Comparison of ENCODE assay signal across 8 mouse cellular contexts in the genomic region with DNA sequence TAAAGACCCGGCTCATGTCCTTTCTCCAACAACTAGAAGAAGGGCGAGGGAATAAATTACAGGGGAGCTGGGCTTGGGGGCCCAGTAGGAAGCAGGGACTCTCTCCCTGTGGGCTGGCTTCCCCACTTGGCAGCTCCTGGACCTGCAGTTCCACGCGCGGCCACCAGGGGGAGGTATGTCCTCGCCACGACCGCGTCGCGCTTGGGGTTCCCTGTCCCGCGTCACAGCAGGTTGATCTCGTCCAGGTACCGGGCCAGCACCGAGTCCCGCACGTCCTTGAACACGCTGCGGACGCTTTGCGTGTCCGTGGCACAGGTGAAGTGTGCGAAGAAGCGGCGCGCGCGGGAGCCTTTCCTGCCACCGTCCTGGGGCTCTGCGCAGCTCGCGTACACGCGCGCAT. TPM values are rescaled to one million over a fixed set of nuclear protein-coding genes. Genes with fewer than 3 reads are reported as not detected.
DNase-seq lines count a peak whose midpoint lies in the region; ATAC-seq and TF ChIP-seq lines count a peak whose summit lies in the region.

No protein-coding gene starts in this region.

- peak overlapping the region; percentile 39 for H3K9ac ChIP-seq in ES-Bruce4 (ENCODE audit: low read depth, poor library complexity, severe bottlenecking)
- peak overlapping the region; percentile 50 for H3K9ac ChIP-seq in forebrain, embryonic 14.5 days (ENCODE audit: low read length)
- H3K9ac ChIP-seq in lung, embryonic 14.5 days: peak overlapping the region; percentile 43; the same call in 1 of the 2 replicates

- 7% methylated on average over 36 of the region's 36 CpGs for WGBS in forebrain, embryonic 14.5 days
- whole genome bisulfite sequencing in lung, embryonic 14.5 days: 9% methylated on average over 36 of the region's 36 CpGs
- WGBS in thymus, adult 2 months: 25% methylated on average over 36 of the region's 36 CpGs

- H3K36me3 ChIP-seq in ES-Bruce4 (ENCODE audit: control insufficient read depth, insufficient read depth, low read length, poor library complexity, severe bottlenecking): no peaks in the 10 kb centered on the region; the same call in 1 of the 2 replicates
- no peaks in the 10 kb centered on the region for H3K36me3 ChIP-seq in forebrain, embryonic 14.5 days (ENCODE audit: control insufficient read depth, insufficient read depth, low read length)
- no peaks in the 10 kb centered on the region for H3K36me3 ChIP-seq in lung, embryonic 14.5 days (ENCODE audit: insufficient read depth)
- H3K36me3 ChIP-seq in thymus, adult 2 months (ENCODE audit: control insufficient read depth, insufficient read depth, low read length): no peaks in the 10 kb centered on the region

- peak; percentile 75 for ATAC-seq in forebrain, embryonic 14.5 days
- peak; percentile 39; the same call in 1 of the 2 replicates for ATAC-seq in lung, embryonic 14.5 days (ENCODE audit: insufficient read depth)

- peak; percentile 95 for TF ChIP-seq CTCF in ES-Bruce4 (IDR thresholded peaks at IDR 0.05; ENCODE audit: low read depth, low read length)
- peak; percentile 100 for TF ChIP-seq CTCF in lung, embryonic 14.5 days (IDR thresholded peaks at IDR 0.05; ENCODE audit: low read depth)
- peak; percentile 99 for TF ChIP-seq CTCF in thymus, adult 2 months (IDR thresholded peaks at IDR 0.05; ENCODE audit: borderline replicate concordance, control insufficient read depth, extremely low read depth, insufficient read depth, low read length, poor library complexity)

- H3K27me3 ChIP-seq in ES-Bruce4 (ENCODE audit: control insufficient read depth, insufficient read depth, low read length, poor library complexity, severe bottlenecking): no peaks in the 10 kb centered on the region
- peaks cover 7% of the 10 kb centered on the region; the same call in 1 of the 2 replicates for H3K27me3 ChIP-seq in forebrain, embryonic 14.5 days (replicated peaks; ENCODE audit: control insufficient read depth, insufficient read depth, low read length)
- no peaks in the 10 kb centered on the region for H3K27me3 ChIP-seq in lung, embryonic 14.5 days (ENCODE audit: insufficient read depth, low read length)
- no peaks in the 10 kb centered on the region for H3K27me3 ChIP-seq in thymus, adult 2 months (ENCODE audit: control insufficient read depth, insufficient read depth, low read length)

- no peak overlapping the region for H3K27ac ChIP-seq in ES-Bruce4 (ENCODE audit: insufficient read depth, low read length)
- H3K27ac ChIP-seq in forebrain, embryonic 14.5 days (ENCODE audit: low read depth, low read length): no peak overlapping the region
- no peak overlapping the region for H3K27ac ChIP-seq in lung, embryonic 14.5 days (ENCODE audit: low read depth)
- H3K27ac ChIP-seq in thymus, adult 2 months (ENCODE audit: control insufficient read depth, insufficient read depth, low read length): no peak overlapping the region

- peak; percentile 91 for DNase-seq in cerebellum, adult 11 months
- peak; percentile 79 for DNase-seq in forebrain, embryonic 14.5 days (ENCODE audit: low spot score)
- DNase-seq in heart, postnatal 25 days (ENCODE audit: low spot score): peak; percentile 62
- DNase-seq in layer of hippocampus, adult 18-20 months (ENCODE audit: low spot score in 2 of 2): peak; percentile 79 to 94
- peak; percentile 87 for DNase-seq in lung, embryonic 14.5 days
- DNase-seq in ovary, adult 18-20 months (ENCODE audit: low spot score): peak; percentile 55
- peak; percentile 93 for DNase-seq in thymus, adult 2 months

- TF ChIP-seq POLR2A in ES-Bruce4 (IDR thresholded peaks at IDR 0.05; ENCODE audit: insufficient read depth, low read length): no peak
- TF ChIP-seq POLR2A in thymus, adult 2 months (IDR thresholded peaks at IDR 0.05; ENCODE audit: control insufficient read depth, extremely low read depth, insufficient read depth, low read length, poor library complexity): no peak

- peak overlapping the region; percentile 56 for H3K4me3 ChIP-seq in ES-Bruce4 (ENCODE audit: low read depth, low read length)
- peak overlapping the region; percentile 32 for H3K4me3 ChIP-seq in forebrain, embryonic 14.5 days (ENCODE audit: low read depth, low read length)
- peak overlapping the region; percentile 33 for H3K4me3 ChIP-seq in lung, embryonic 14.5 days (ENCODE audit: low read depth, low read length)
- H3K4me3 ChIP-seq in thymus, adult 2 months (ENCODE audit: control insufficient read depth, insufficient read depth, low read length): no peak overlapping the region

- H3K4me2 ChIP-seq in forebrain, embryonic 14.5 days (ENCODE audit: low read length): peak overlapping the region; percentile 67
- H3K4me2 ChIP-seq in lung, embryonic 14.5 days: peak overlapping the region; percentile 64

- H3K9me3 ChIP-seq in ES-Bruce4 (replicated peaks; ENCODE audit: control insufficient read depth, insufficient read depth, low read length, poor library complexity, severe bottlenecking): no peaks in the 10 kb centered on the region
- H3K9me3 ChIP-seq in forebrain, embryonic 14.5 days (replicated peaks; ENCODE audit: control insufficient read depth, low read length): no peaks in the 10 kb centered on the region
- no peaks in the 10 kb centered on the region for H3K9me3 ChIP-seq in lung, embryonic 14.5 days (ENCODE audit: low read depth, low read length)

- H3K4me1 ChIP-seq in ES-Bruce4 (ENCODE audit: control insufficient read depth, insufficient read depth, low read length): peaks cover 3% of the 10 kb centered on the region
- no peaks in the 10 kb centered on the region for H3K4me1 ChIP-seq in forebrain, embryonic 14.5 days (ENCODE audit: control insufficient read depth, insufficient read depth, low read length)
- H3K4me1 ChIP-seq in lung, embryonic 14.5 days (ENCODE audit: insufficient read depth): no peaks in the 10 kb centered on the region
- peaks cover 20% of the 10 kb centered on the region for H3K4me1 ChIP-seq in thymus, adult 2 months (replicated peaks; ENCODE audit: control insufficient read depth, insufficient read depth, low read length)

- intact Hi-C loops in heart, postnatal 25 days (cut with DNase I): loop anchor here (1.0 to 5.0 kb wide), 4 partner anchors 16 to 670 kb away; a partner anchor contains a TSS

- TF ChIP-seq EP300 in ES-Bruce4 (IDR thresholded peaks at IDR 0.05; ENCODE audit: insufficient read depth, low read depth, low read length): no peak

RNA-seq across cellular contexts. Expression of a gene that starts 2.7 kb away (rescaled TPM):
- polyA plus RNA-seq in ES-Bruce4 (2011; ENCODE audit: insufficient read depth, insufficient read length, low read depth, missing spikeins): 0.49 and 0.93 TPM in 2 replicates
- 0.26 and 0.53 TPM in 2 replicates for polyA plus RNA-seq in forebrain, embryonic 14.5 days (2014; fragmentation: Nextera tagmentation; extraction: Ambion mirVana)
- 1 to 10 TPM; 1.0 to 1.1 TPM for total RNA-seq in heart, postnatal 25 days (2021)
- under 1 TPM; 0.53 to 0.94 TPM for total RNA-seq in layer of hippocampus, adult 18-20 months (2021)
- 1.3 and 1.7 TPM in 2 replicates for polyA plus RNA-seq in lung, embryonic 14.5 days (2014; fragmentation: Nextera tagmentation; extraction: Ambion mirVana)
- 84.3 and 87.2 TPM in 2 replicates for polyA plus RNA-seq in thymus, adult 2 months (2012; rRNA removed)

RNA-seq across cellular contexts. Expression of a gene that starts 6.5 kb away (rescaled TPM):
- polyA plus RNA-seq in ES-Bruce4 (2011; ENCODE audit: insufficient read depth, insufficient read length, low read depth, missing spikeins): 37.2 and 41.6 TPM in 2 replicates
- polyA plus RNA-seq in forebrain, embryonic 14.5 days (2014; fragmentation: Nextera tagmentation; extraction: Ambion mirVana): 36.8 and 52.0 TPM in 2 replicates
- 10 to 100 TPM; 65.3 to 65.6 TPM for total RNA-seq in heart, postnatal 25 days (2021)
- 10 to 100 TPM; 77.5 to 87.4 TPM for total RNA-seq in layer of hippocampus, adult 18-20 months (2021)
- polyA plus RNA-seq in lung, embryonic 14.5 days (2014; fragmentation: Nextera tagmentation; extraction: Ambion mirVana): 82.1 and 97.3 TPM in 2 replicates
- 332 and 337 TPM in 2 replicates for polyA plus RNA-seq in thymus, adult 2 months (2012; rRNA removed)

RNA-seq across cellular contexts. Expression of a gene that starts 20.1 kb away (rescaled TPM):
- polyA plus RNA-seq in ES-Bruce4 (2011; ENCODE audit: insufficient read depth, insufficient read length, low read depth, missing spikeins): 27.5 and 30.5 TPM in 2 replicates
- polyA plus RNA-seq in forebrain, embryonic 14.5 days (2014; fragmentation: Nextera tagmentation; extraction: Ambion mirVana): 57.9 and 69.6 TPM in 2 replicates
- under 1 TPM; 0.17 to 0.47 TPM for total RNA-seq in heart, postnatal 25 days (2021)
- total RNA-seq in layer of hippocampus, adult 18-20 months (2021): 100 to 1,000 TPM; 268 TPM
- 0.09 and 0.30 TPM in 2 replicates for polyA plus RNA-seq in lung, embryonic 14.5 days (2014; fragmentation: Nextera tagmentation; extraction: Ambion mirVana)
- polyA plus RNA-seq in thymus, adult 2 months (2012; rRNA removed): 4.3 and 5.1 TPM in 2 replicates

RNA-seq across cellular contexts. Expression of a gene that starts 21.4 kb away (rescaled TPM):
- 11.2 and 11.6 TPM in 2 replicates for polyA plus RNA-seq in ES-Bruce4 (2011; ENCODE audit: insufficient read depth, insufficient read length, low read depth, missing spikeins)
- 0.90 and 1.2 TPM in 2 replicates for polyA plus RNA-seq in forebrain, embryonic 14.5 days (2014; fragmentation: Nextera tagmentation; extraction: Ambion mirVana)
- total RNA-seq in heart, postnatal 25 days (2021): 1 to 10 TPM in 1 of 2 experiments, under 1 TPM in 1; 0.81 to 1.0 TPM
- 1 to 10 TPM; 3.9 to 4.4 TPM for total RNA-seq in layer of hippocampus, adult 18-20 months (2021)
- 1.1 and 1.7 TPM in 2 replicates for polyA plus RNA-seq in lung, embryonic 14.5 days (2014; fragmentation: Nextera tagmentation; extraction: Ambion mirVana)
- 9.5 and 10.6 TPM in 2 replicates for polyA plus RNA-seq in thymus, adult 2 months (2012; rRNA removed)

RNA-seq across cellular contexts. Expression of a gene that starts 42.3 kb away (rescaled TPM):
- 32.0 and 35.3 TPM in 2 replicates for polyA plus RNA-seq in ES-Bruce4 (2011; ENCODE audit: insufficient read depth, insufficient read length, low read depth, missing spikeins)
- 97.6 and 98.9 TPM in 2 replicates for polyA plus RNA-seq in forebrain, embryonic 14.5 days (2014; fragmentation: Nextera tagmentation; extraction: Ambion mirVana)
- 10 to 100 TPM; 49.6 to 54.6 TPM for total RNA-seq in heart, postnatal 25 days (2021)
- total RNA-seq in layer of hippocampus, adult 18-20 months (2021): 100 to 1,000 TPM; 124 to 126 TPM
- 81.2 and 88.2 TPM in 2 replicates for polyA plus RNA-seq in lung, embryonic 14.5 days (2014; fragmentation: Nextera tagmentation; extraction: Ambion mirVana)
- 73.1 and 81.0 TPM in 2 replicates for polyA plus RNA-seq in thymus, adult 2 months (2012; rRNA removed)

Comparison
In these comparisons a context has a peak if more than half of its experiments do, and no peak if none do; other contexts are left out.
1. RNA of a gene that starts 2.7 kb away (polyA plus RNA-seq): 84.3 to 87.2 TPM in thymus, adult 2 months; 1.3 to 1.7 TPM in lung, embryonic 14.5 days, 0.26 to 0.53 TPM in forebrain, embryonic 14.5 days and 0.49 to 0.93 TPM in ES-Bruce4; every median in the first group is over 10 times any median in the second.
2. Peak in every context shown above with its lines, with median percentiles within 50 percentile points of each other: H3K9ac ChIP-seq, CTCF ChIP-seq and DNase-seq.